Mouse (Mus musculus) limb, embryonic 15.5 days (tissue): Measurements from ENCODE around the gene Thegl. TPM values are rescaled to one million over a fixed set of nuclear protein-coding genes. Genes with fewer than 3 reads are reported as not detected.
"Not testable (repeated sequence)": the region's sequence is repeated elsewhere in the genome, so short reads cannot be mapped to it uniquely, and the experiment has no call there.

Experiments used
- ATAC-seq: fragments of 200-750 bp; cut with Nextera tagmentation; 2 replicates; pipeline ENCODE4 v1.8.0; 2017; ENCODE audit warnings: low read depth, moderate TSS enrichment; ENCODE audit not compliant: insufficient number of reproducible peaks, low FRiP score, low TSS enrichment
- H3K27ac ChIP-seq: fragments of 300-500 bp; sonication (generic); 2 replicates; pipeline ENCODE4 v1.5.1; 2015; ENCODE audit warnings: moderate library complexity, mild to moderate bottlenecking, inconsistent platforms
- H3K27me3 ChIP-seq: fragments of 300-500 bp; sonication (generic); 2 replicates; pipeline ENCODE4 v1.6.1; 2015; ENCODE audit warnings: inconsistent platforms
- H3K36me3 ChIP-seq: fragments of 300-500 bp; sonication (generic); 2 replicates; pipeline ENCODE4 v1.6.1; 2015; ENCODE audit warnings: inconsistent platforms
- H3K4me1 ChIP-seq: fragments of 300-500 bp; sonication (generic); 2 replicates; pipeline ENCODE4 v1.6.1; 2015; ENCODE audit warnings: inconsistent platforms
- H3K4me2 ChIP-seq: fragments of 300-500 bp; sonication (generic); 2 replicates; pipeline ENCODE4 v1.6.1; 2015; ENCODE audit warnings: mild to moderate bottlenecking, inconsistent platforms
- H3K4me3 ChIP-seq: fragments of 300-500 bp; sonication (generic); 2 replicates; pipeline ENCODE4 v1.5.1; 2015; ENCODE audit warnings: mild to moderate bottlenecking, inconsistent platforms
- H3K9ac ChIP-seq: fragments of 300-500 bp; sonication (generic); 2 replicates; pipeline ENCODE4 v1.6.1; 2015; ENCODE audit warnings: inconsistent platforms
- H3K9me3 ChIP-seq: fragments of 300-500 bp; sonication (generic); 2 replicates; pipeline ENCODE4 v1.6.1; 2016; ENCODE audit warnings: inconsistent platforms
- WGBS: fragments of 180-500 bp; shearing (Covaris S2); methylation state at CpG from one replicate; pipeline ENCODE4 v1.1.7; 2015; 5-methylcytosine and 5-hydroxymethylcytosine counted together
- polyA plus RNA-seq: library from polyadenylated mRNA; unstranded; fragments of >200 nt; fragmentation: Nextera tagmentation; extraction: Ambion mirVana; gene quantifications from 2 replicates; pipeline ENCODE4 v1.2.1, GENCODE M21; 2015

The Thegl gene
- polyA plus RNA-seq, 1 experiment from 2014 or later: 0.22 TPM

GRCm38 (mm10) chr5:77001192-77001591 lies 14.6 kb upstream of the Thegl start:
- 95% methylated on average over 17 of the region's 17 CpGs for WGBS
- peaks cover 45% of the 10 kb centered on the region for H3K36me3 ChIP-seq
- no peaks in the 10 kb centered on the region for H3K4me1 ChIP-seq
- no peak overlapping the region for H3K9ac ChIP-seq
- H3K27me3 ChIP-seq: no peaks in the 10 kb centered on the region
- no peak overlapping the region for H3K4me2 ChIP-seq
- no peak for ATAC-seq
- H3K27ac ChIP-seq: no peak overlapping the region
- no peaks in the 10 kb centered on the region; the same call in 1 of the 2 replicates for H3K9me3 ChIP-seq
- H3K4me3 ChIP-seq: no peak overlapping the region

- no peak for ATAC-seq
- Histone ChIP-seq H3K27me3 (no peaks in the 10 kb centered on the region), H3K27ac (no peak within 1 kb of the TSS), H3K4me2 (no peak within 1 kb of the TSS), H3K36me3 (peaks cover 20% of the 10 kb centered on the region), H3K9ac (no peak within 1 kb of the TSS), H3K9me3 (no peaks in the 10 kb centered on the region; the same call in 1 of the 2 replicates), H3K4me3 (no peak within 1 kb of the TSS), H3K4me1 (no peaks in the 10 kb centered on the region)
- 93% methylated on average over 6 of the region's 6 CpGs for WGBS
Measured at GRCm38 (mm10) chr5:77004051-77004821, 11.6 kb upstream of the Thegl start, which contains the start of gene Arl9. Gene Arl9 (plus strand): TSS chr5:77004055.

- Histone ChIP-seq H3K27me3 (no peaks in the 10 kb centered on the region), H3K4me1 (no peaks in the 10 kb centered on the region; the same call in 1 of the 2 replicates), H3K9me3 (no peaks in the 10 kb centered on the region), H3K4me3 (no peak overlapping the region), H3K9ac (no peak overlapping the region), H3K36me3 (no peaks in the 10 kb centered on the region), H3K4me2 (no peak overlapping the region), H3K27ac (no peak overlapping the region)
- no peak for ATAC-seq
- 86% methylated on average over 9 of the region's 9 CpGs for WGBS
Measured at GRCm38 (mm10) chr5:77010352-77010751, 5.5 kb upstream of the Thegl start.

GRCm38 (mm10) chr5:77011082-77011481 lies 4.7 kb upstream of the Thegl start:
- Histone ChIP-seq H3K9me3 (no peaks in the 10 kb centered on the region), H3K9ac (no peak overlapping the region), H3K27ac (no peak overlapping the region), H3K36me3 (no peaks in the 10 kb centered on the region), H3K4me2 (no peak overlapping the region), H3K4me3 (no peak overlapping the region), H3K27me3 (no peaks in the 10 kb centered on the region), H3K4me1 (peaks cover 5% of the 10 kb centered on the region)
- ATAC-seq: no peak
- 61% methylated on average over 3 of the region's 3 CpGs for WGBS

- Histone ChIP-seq H3K9me3 (no peaks in the 10 kb centered on the region), H3K9ac (no peak overlapping the region), H3K4me3 (no peak overlapping the region), H3K27ac (no peak overlapping the region), H3K4me2 (no peak overlapping the region), H3K4me1 (peaks cover 8% of the 10 kb centered on the region), H3K27me3 (no peaks in the 10 kb centered on the region), H3K36me3 (no peaks in the 10 kb centered on the region)
- WGBS: 64% methylated on average over 3 of the region's 3 CpGs
- ATAC-seq: no peak
Measured at GRCm38 (mm10) chr5:77013171-77013570, 2.7 kb upstream of the Thegl start.

- H3K27me3 ChIP-seq: no peaks in the 10 kb centered on the region
- 69% methylated on average over 3 of the region's 3 CpGs for WGBS
- no peak overlapping the region for H3K27ac ChIP-seq
- H3K4me3 ChIP-seq: no peak overlapping the region
- no peak for ATAC-seq
- no peak overlapping the region for H3K4me2 ChIP-seq
- H3K9ac ChIP-seq: no peak overlapping the region
- no peaks in the 10 kb centered on the region for H3K9me3 ChIP-seq
- no peaks in the 10 kb centered on the region for H3K36me3 ChIP-seq
- no peaks in the 10 kb centered on the region for H3K4me1 ChIP-seq
Measured at GRCm38 (mm10) chr5:77028034-77028433, 12.2 kb downstream of the Thegl start.

- Histone ChIP-seq H3K27ac (no peak overlapping the region), H3K9me3 (no peaks in the 10 kb centered on the region), H3K36me3 (no peaks in the 10 kb centered on the region), H3K4me2 (no peak overlapping the region), H3K4me1 (no peaks in the 10 kb centered on the region), H3K9ac (no peak overlapping the region), H3K4me3 (no peak overlapping the region), H3K27me3 (no peaks in the 10 kb centered on the region)
- WGBS: 78% methylated on average over 5 of the region's 5 CpGs
- no peak for ATAC-seq
Measured at GRCm38 (mm10) chr5:77029735-77030134, 13.9 kb downstream of the Thegl start.

GRCm38 (mm10) chr5:77035101-77035500 lies 19.3 kb downstream of the Thegl start:
- H3K27me3 ChIP-seq, H3K4me1 ChIP-seq, H3K9ac ChIP-seq, H3K4me3 ChIP-seq, H3K9me3 ChIP-seq, H3K27ac ChIP-seq, H3K36me3 ChIP-seq, ATAC-seq, H3K4me2 ChIP-seq: not testable (repeated sequence)

- Histone ChIP-seq H3K4me3 (no peak overlapping the region), H3K4me2 (no peak overlapping the region), H3K9me3 (no peaks in the 10 kb centered on the region), H3K4me1 (no peaks in the 10 kb centered on the region), H3K27me3 (no peaks in the 10 kb centered on the region), H3K36me3 (no peaks in the 10 kb centered on the region), H3K9ac (no peak overlapping the region), H3K27ac (no peak overlapping the region)
- ATAC-seq: no peak
- 75% methylated on average over 10 of the region's 10 CpGs for WGBS
Measured at GRCm38 (mm10) chr5:77038451-77038850, 22.6 kb downstream of the Thegl start.

- Histone ChIP-seq H3K9me3 (no peaks in the 10 kb centered on the region), H3K4me2 (no peak overlapping the region), H3K9ac (no peak overlapping the region), H3K36me3 (no peaks in the 10 kb centered on the region), H3K4me3 (no peak overlapping the region), H3K27ac (no peak overlapping the region), H3K27me3 (no peaks in the 10 kb centered on the region), H3K4me1 (no peaks in the 10 kb centered on the region)
- ATAC-seq: no peak
Measured at GRCm38 (mm10) chr5:77039391-77039790, 23.6 kb downstream of the Thegl start.

GRCm38 (mm10) chr5:77044362-77044761 lies 28.5 kb downstream of the Thegl start:
- Histone ChIP-seq H3K27me3 (no peaks in the 10 kb centered on the region), H3K4me3 (no peak overlapping the region), H3K9me3 (no peaks in the 10 kb centered on the region), H3K36me3 (no peaks in the 10 kb centered on the region), H3K4me1 (no peaks in the 10 kb centered on the region), H3K4me2 (no peak overlapping the region), H3K9ac (no peak overlapping the region), H3K27ac (no peak overlapping the region)
- no peak for ATAC-seq
- WGBS: 62% methylated on average over 5 of the region's 5 CpGs

GRCm38 (mm10) chr5:77052616-77053015 lies 36.8 kb downstream of the Thegl start:
- WGBS: 86% methylated on average over 5 of the region's 5 CpGs
- no peaks in the 10 kb centered on the region for H3K27me3 ChIP-seq
- no peaks in the 10 kb centered on the region for H3K4me1 ChIP-seq
- H3K4me3 ChIP-seq: no peak overlapping the region
- no peak overlapping the region for H3K9ac ChIP-seq
- ATAC-seq: no peak
- H3K36me3 ChIP-seq: no peaks in the 10 kb centered on the region
- no peaks in the 10 kb centered on the region for H3K9me3 ChIP-seq
- no peak overlapping the region for H3K4me2 ChIP-seq
- no peak overlapping the region for H3K27ac ChIP-seq
